Mouse (Mus musculus) bone marrow macrophage, adult 2 months (primary cell): ENCODE measurements around the gene Kcnj9. TPM values are rescaled to one million over a fixed set of nuclear protein-coding genes. Genes with fewer than 3 reads are reported as not detected.

ENCODE experiments used
- H3K27ac ChIP-seq: 2 replicates; pipeline ENCODE4 v1.5.1; 2012; ENCODE audit warnings: low read depth, low read length; ENCODE audit not compliant: insufficient read depth
- H3K4me1 ChIP-seq: 2 replicates; pipeline ENCODE4 v1.6.1; 2012; ENCODE audit warnings: low read length; ENCODE audit not compliant: control insufficient read depth, insufficient read depth
- H3K4me3 ChIP-seq: 2 replicates; pipeline ENCODE4 v1.5.1; 2012; ENCODE audit warnings: mild to moderate bottlenecking, low read length, moderate library complexity; ENCODE audit not compliant: insufficient read depth
- CTCF ChIP-seq: IDR thresholded peaks from 2 replicates; pipeline ENCODE4 v1.5.1; 2012; ENCODE audit warnings: low read depth, mild to moderate bottlenecking, low read length, moderate library complexity
- POLR2A ChIP-seq: IDR thresholded peaks from 2 replicates; pipeline ENCODE4 v1.6.1; 2012; ENCODE audit warnings: mild to moderate bottlenecking, low read depth, low read length, borderline replicate concordance
- polyA plus RNA-seq: library from polyadenylated mRNA; stranded (reverse); fragments of >200 nt; gene quantifications from 2 replicates; pipeline ENCODE4 v1.2.4, GENCODE M21; 2012; ENCODE audit not compliant: missing spikeins, insufficient read depth, insufficient read length

Gene Kcnj9
- polyA plus RNA-seq, 1 experiment: 1.8 TPM

DNA sequence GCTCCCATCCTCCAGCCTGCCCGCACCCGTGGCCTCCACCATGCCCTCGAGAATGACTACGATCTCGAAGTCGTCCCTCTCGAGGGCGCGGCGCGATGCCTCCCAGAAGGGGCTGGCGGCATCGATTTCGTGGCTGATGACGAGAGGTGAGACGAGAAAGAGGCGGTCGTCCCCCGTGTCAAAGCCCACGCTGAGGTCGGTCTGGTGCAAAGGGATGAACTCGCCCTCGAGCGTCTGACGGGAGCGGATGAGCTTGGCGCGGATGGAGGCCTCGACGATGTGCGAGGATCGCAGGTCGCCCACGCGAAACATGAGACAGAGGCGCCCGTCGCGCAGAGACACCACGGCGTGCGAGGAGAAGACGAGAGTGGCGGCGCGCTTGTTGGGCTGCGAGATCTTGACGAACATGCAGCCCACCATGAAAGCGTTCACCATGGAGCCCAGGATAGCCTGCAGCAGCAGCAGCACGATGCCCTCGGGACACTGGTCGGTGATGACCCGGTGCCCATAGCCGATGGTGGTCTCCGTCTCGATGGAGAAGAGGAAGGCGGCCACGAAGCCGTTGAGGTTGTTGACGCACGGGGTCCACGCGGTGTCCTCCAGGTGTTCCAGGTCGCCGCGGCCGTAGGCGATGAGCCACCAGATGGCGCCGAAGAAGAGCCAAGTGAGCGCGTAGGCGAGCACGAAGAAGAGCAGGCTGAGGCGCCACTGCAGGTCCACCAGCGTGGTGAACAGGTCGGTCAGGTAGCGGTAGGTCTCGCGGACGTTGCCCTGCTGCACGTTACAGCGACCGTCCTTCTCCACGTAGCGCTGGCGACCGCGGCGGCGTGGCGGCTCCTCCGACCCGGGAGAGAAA lies 3.2 kb downstream of the Kcnj9 start:
- Histone ChIP-seq H3K27ac (no peak overlapping the region), H3K4me1 (peaks cover 2% of the 10 kb centered on the region), H3K4me3 (peak overlapping the region; percentile 34)
- TF ChIP-seq POLR2A (no peak), CTCF (peak; percentile 44; the same call in 1 of the 2 replicates)

DNA sequence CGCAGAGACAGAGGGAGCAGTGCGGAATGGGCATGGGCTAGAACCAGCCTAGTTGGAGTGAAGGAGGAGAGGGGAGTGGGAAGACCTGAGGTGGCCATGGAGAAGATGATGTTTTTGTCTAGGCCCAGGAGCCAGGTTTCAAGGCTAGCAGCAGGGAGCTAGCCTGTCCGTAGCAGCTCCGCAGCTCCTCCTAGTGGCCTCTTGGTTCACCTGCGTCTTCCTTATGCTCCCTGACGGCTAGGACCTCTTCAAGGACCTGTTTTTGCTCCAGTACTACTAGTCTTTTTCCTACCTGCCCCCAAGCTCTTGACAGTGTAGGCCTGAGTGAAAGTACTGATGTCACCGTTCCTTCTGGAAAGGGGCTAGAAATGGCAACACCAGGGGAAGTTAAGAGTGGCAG lies 4.4 kb downstream of the Kcnj9 start:
- no peaks in the 10 kb centered on the region for H3K4me1 ChIP-seq
- no peak overlapping the region for H3K4me3 ChIP-seq
- no peak overlapping the region for H3K27ac ChIP-seq
- peak; percentile 86 for TF ChIP-seq CTCF
- TF ChIP-seq POLR2A: no peak

DNA sequence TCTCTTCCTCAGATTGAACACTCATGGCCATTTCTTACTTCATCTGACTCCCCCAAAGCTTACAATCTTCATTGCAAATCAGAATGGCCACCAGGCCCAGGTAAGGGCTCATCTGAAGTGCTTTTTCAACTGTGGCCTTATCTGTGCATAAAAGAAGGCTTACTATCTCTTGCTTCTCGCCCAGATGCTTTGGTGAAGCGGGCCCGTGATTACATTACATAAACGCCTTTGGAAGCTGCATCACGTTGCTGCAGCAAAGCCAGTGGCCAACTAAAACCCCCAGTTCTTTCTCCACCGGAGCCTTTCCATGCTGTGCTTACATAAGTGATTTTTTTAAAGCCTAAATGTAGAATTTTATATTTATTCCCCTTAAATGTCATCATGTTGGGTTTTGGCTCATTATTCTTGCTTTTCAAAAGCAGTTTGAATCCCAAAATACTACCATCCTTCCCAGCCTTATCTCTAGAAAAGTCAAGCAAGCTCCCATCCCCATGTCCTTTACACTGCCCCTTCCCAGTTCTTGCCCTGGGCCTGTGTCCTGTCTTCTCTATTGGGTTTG lies 5.2 kb downstream of the Kcnj9 start:
- Histone ChIP-seq H3K27ac (no peak overlapping the region), H3K4me3 (no peak overlapping the region), H3K4me1 (no peaks in the 10 kb centered on the region)
- TF ChIP-seq POLR2A (no peak), CTCF (no peak)

- TF ChIP-seq POLR2A: no peak
- TF ChIP-seq CTCF: no peak
- no peak overlapping the region for H3K4me3 ChIP-seq
- no peaks in the 10 kb centered on the region for H3K4me1 ChIP-seq
- H3K27ac ChIP-seq: no peak overlapping the region
Observed at GRCm38 (mm10) chr1:172323298-172323697, 5.8 kb downstream of the Kcnj9 start.

DNA sequence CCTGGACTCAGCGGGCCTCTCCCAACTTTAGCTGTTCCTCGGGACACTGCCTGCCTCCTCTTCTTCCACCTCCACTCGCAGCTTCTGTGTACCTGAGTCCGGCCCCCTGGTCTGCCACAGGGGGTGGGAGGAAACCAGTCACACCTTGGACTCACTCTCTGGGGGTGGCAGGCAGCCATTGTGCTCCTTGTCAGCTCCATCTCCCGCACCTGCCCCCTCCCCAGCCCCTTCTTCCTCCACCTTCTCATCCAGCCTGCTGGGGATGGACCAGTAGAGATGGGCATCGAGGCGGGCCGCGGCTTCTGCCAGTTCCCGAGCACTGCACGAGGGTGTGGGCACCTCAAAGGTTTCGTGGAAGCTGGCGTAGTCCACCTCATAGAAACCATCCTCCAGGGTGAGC lies 6.4 kb downstream of the Kcnj9 start:
- no peak for TF ChIP-seq POLR2A
- TF ChIP-seq CTCF: no peak
- H3K4me3 ChIP-seq: no peak overlapping the region
- no peak overlapping the region for H3K27ac ChIP-seq
- no peaks in the 10 kb centered on the region for H3K4me1 ChIP-seq

DNA sequence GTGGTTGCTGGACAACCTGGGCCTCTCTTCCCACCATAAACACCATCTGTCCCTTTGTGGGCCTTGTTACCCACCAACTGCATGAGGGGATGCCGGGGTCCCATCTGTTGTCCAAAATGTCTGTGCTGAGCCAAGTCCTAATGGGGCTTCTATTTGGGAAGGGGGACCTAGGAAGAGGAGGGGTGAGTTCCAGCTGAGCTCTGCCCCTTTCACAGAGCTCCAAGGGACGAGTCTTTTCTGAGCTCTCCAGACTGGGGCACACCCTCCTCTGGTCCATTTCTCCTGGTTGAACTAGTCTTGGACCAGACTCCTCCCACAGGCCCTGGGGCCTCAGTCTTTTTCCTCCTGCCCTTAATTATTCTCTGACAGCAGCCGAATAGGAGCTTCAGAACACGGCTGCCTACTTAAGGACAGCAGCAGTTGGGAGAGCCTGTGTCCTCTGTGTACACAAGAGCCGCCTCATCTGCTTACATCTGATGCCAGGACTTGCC lies 9.2 kb downstream of the Kcnj9 start:
- TF ChIP-seq CTCF: no peak
- no peak for TF ChIP-seq POLR2A

DNA sequence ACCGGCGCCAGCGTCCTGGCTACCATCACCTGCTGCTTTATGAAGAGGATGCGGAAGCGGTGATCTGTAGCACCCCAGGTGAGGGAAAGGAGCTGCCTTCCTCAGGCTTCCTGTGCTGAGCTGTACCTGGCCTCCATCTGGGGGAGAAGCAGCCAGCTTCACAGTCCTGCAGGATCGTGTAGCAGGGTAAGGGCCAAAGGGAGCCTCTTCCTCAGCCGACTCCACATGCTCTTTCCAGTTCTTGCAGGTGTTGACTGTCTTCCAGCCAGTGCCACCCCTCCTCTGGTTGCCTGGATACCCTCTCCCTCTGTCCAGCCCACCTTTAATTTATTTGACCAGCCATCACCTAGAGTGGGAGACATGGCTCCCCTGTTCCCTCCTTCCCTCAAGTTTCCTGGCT lies 9.8 kb downstream of the Kcnj9 start:
- TF ChIP-seq CTCF: no peak
- no peak for TF ChIP-seq POLR2A

More for the DNA sequence above, 9.2 kb downstream of the Kcnj9 start:
- Histone ChIP-seq H3K4me1 (peaks cover 2% of the 10 kb centered on the region; the same call in 1 of the 2 replicates), H3K4me3 (no peak overlapping the region), H3K27ac (no peak overlapping the region)

DNA sequence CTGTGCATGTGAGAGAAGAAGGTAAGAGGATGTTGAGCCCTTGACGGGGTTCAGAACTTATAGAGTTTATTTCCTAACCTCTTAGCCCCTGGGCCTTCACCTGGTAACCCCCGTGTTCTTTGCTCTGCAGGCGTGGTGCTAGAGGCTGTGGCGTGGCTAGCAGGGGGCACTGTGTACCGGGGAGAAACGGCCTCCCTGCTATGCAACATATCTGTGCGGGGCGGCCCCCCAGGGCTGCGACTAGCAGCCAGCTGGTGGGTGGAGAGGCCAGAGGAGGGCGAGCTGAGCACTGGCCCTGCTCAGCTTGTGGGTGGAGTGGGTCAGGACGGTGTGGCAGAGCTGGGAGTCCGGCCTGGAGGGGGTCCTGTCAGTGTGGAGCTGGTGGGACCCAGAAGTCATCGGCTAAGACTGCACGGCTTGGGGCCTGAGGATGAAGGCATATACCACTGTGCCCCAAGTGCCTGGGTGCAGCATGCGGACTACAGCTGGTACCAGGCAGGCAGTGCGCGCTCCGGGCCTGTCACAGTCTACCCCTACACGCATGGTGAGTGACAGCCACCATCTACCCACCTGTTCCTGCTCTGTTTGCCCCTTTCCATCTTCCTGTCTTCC lies 10.6 kb downstream of the Kcnj9 start:
- Histone ChIP-seq H3K4me3 (no peak overlapping the region), H3K4me1 (peaks cover 12% of the 10 kb centered on the region), H3K27ac (no peak overlapping the region)
- TF ChIP-seq POLR2A: no peak
- no peak for TF ChIP-seq CTCF

More for the DNA sequence above, 9.8 kb downstream of the Kcnj9 start:
- Histone ChIP-seq H3K4me3 (no peak overlapping the region), H3K27ac (no peak overlapping the region), H3K4me1 (peaks cover 4% of the 10 kb centered on the region)

DNA sequence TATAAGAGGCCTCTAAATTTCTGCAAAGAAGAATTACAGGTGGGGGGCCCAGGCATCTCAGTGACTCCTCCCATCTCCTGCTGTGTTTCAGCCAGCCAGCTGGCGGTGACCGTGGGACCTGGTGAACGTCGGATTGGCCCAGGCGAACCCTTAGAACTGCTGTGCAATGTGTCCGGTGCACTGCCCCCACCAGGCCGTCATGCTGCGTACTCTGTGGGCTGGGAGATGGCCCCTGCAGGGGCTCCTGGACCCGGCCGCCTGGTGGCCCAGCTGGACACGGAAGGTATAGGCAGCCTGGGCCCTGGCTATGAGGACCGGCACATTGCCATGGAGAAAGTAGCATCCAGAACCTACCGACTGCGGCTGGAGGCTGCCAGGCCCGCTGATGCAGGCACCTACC lies 11.2 kb downstream of the Kcnj9 start:
- TF ChIP-seq CTCF: no peak
- TF ChIP-seq POLR2A: no peak
- Histone ChIP-seq H3K4me1 (peaks cover 13% of the 10 kb centered on the region), H3K27ac (no peak overlapping the region), H3K4me3 (no peak overlapping the region)

GRCm38 (mm10) chr1:172317431-172317830 lies 11.7 kb downstream of the Kcnj9 start:
- Histone ChIP-seq H3K4me3 (no peak overlapping the region), H3K4me1 (peaks cover 13% of the 10 kb centered on the region), H3K27ac (no peak overlapping the region)
- TF ChIP-seq POLR2A (no peak), CTCF (no peak)
